Mouse (Mus musculus): ENCODE data around the gene Med18. TPM values are rescaled to one million over a fixed set of nuclear protein-coding genes. Genes with fewer than 3 reads are reported as not detected.

Med18 gene
- total and polyA plus RNA-seq, 2 experiments from 2014 or later: 11.6 to 13.8 TPM

- H3K36me3 ChIP-seq (ENCODE audit: insufficient read depth, low read length): no peaks in the 10 kb centered on the region
- DNase-seq (ENCODE audit: low spot score): no peak
These were observed 42.1 kb upstream of the Med18 start for GRCm38 (mm10) chr4:132505800-132506199.

GRCm38 (mm10) chr4:132505034-132505738 is 41.5 kb upstream of the Med18 start:
- Histone ChIP-seq H3K27me3 (ENCODE audit: insufficient read depth, low read length) (no peaks in the 10 kb centered on the region), H3K4me1 (ENCODE audit: insufficient read depth, low read length) (0 out of 2 replicates have a peak, but pooled peaks cover 4% of the 10 kb centered on the region), H3K36me3 (ENCODE audit: insufficient read depth, low read length) (no peaks in the 10 kb centered on the region), H3K9ac (replicated peaks; ENCODE audit: low read length) (no peak overlapping the region), H3K4me3 (ENCODE audit: low read length) (no peak overlapping the region), H3K4me2 (ENCODE audit: low read depth, low read length) (no peak overlapping the region), H3K27ac (no peak overlapping the region), H3K9me3 (ENCODE audit: low read length) (no peaks in the 10 kb centered on the region)
- WGBS: 64% methylated on average over 6 of the region's 6 CpGs
- DNase-seq (ENCODE audit: low spot score): no peak
- no peak for ATAC-seq
- TF ChIP-seq CTCF (IDR thresholded peaks at IDR 0.05; ENCODE audit: low read depth): no peak

More at GRCm38 (mm10) chr4:132505800-132506199, 42.1 kb upstream of the Med18 start:
- Histone ChIP-seq H3K27me3 (ENCODE audit: insufficient read depth, low read length) (no peaks in the 10 kb centered on the region), H3K4me2 (ENCODE audit: low read depth, low read length) (no peak overlapping the region), H3K4me1 (ENCODE audit: insufficient read depth, low read length) (0 out of 2 replicates have a peak, but pooled peaks cover 4% of the 10 kb centered on the region), H3K9ac (replicated peaks; ENCODE audit: low read length) (no peak overlapping the region), H3K9me3 (ENCODE audit: low read length) (no peaks in the 10 kb centered on the region), H3K4me3 (ENCODE audit: low read length) (no peak overlapping the region), H3K27ac (no peak overlapping the region)
- no peak for TF ChIP-seq CTCF (IDR thresholded peaks at IDR 0.05; ENCODE audit: low read depth)
- 34% methylated on average over 10 of the region's 10 CpGs for WGBS
- no peak for ATAC-seq

- no peak for TF ChIP-seq CTCF (IDR thresholded peaks at IDR 0.05; ENCODE audit: low read depth)
- no peak for ATAC-seq
- no peaks in the 10 kb centered on the region for H3K4me1 ChIP-seq (ENCODE audit: insufficient read depth, low read length)
- H3K9me3 ChIP-seq (ENCODE audit: low read length): no peaks in the 10 kb centered on the region
- no peak overlapping the region for H3K4me3 ChIP-seq (ENCODE audit: low read length)
- peaks cover 12% of the 10 kb centered on the region; the same call in 1 of the 2 replicates for H3K36me3 ChIP-seq (ENCODE audit: insufficient read depth, low read length)
- no peaks in the 10 kb centered on the region for H3K27me3 ChIP-seq (ENCODE audit: insufficient read depth, low read length)
- H3K9ac ChIP-seq (replicated peaks; ENCODE audit: low read length): no peak overlapping the region
- H3K27ac ChIP-seq: no peak overlapping the region
- no peak for DNase-seq (ENCODE audit: low spot score)
- 88% methylated on average over 11 of the region's 11 CpGs for WGBS
- H3K4me2 ChIP-seq (ENCODE audit: low read depth, low read length): no peak overlapping the region
These were observed 39.6 kb upstream of the Med18 start for GRCm38 (mm10) chr4:132503344-132503743.

GRCm38 (mm10) chr4:132501639-132502038 is 37.9 kb upstream of the Med18 start:
- no peaks in the 10 kb centered on the region for H3K4me1 ChIP-seq (ENCODE audit: insufficient read depth, low read length)
- TF ChIP-seq CTCF (IDR thresholded peaks at IDR 0.05; ENCODE audit: low read depth): no peak
- ATAC-seq (no peak), DNase-seq (ENCODE audit: low spot score) (no peak)
- no peaks in the 10 kb centered on the region for H3K27me3 ChIP-seq (ENCODE audit: insufficient read depth, low read length)
- WGBS: 97% methylated on average over 6 of the region's 6 CpGs
- peaks cover 18% of the 10 kb centered on the region for H3K36me3 ChIP-seq (ENCODE audit: insufficient read depth, low read length)
- no peak overlapping the region for H3K9ac ChIP-seq (replicated peaks; ENCODE audit: low read length)
- H3K27ac ChIP-seq: no peak overlapping the region
- H3K9me3 ChIP-seq (ENCODE audit: low read length): no peaks in the 10 kb centered on the region
- no peak overlapping the region for H3K4me3 ChIP-seq (ENCODE audit: low read length)
- no peak overlapping the region for H3K4me2 ChIP-seq (ENCODE audit: low read depth, low read length)

- ATAC-seq (no peak), DNase-seq (ENCODE audit: low spot score) (no peak)
- no peak overlapping the region for H3K4me3 ChIP-seq (ENCODE audit: low read length)
- TF ChIP-seq CTCF (IDR thresholded peaks at IDR 0.05; ENCODE audit: low read depth): no peak
- peaks cover 29% of the 10 kb centered on the region for H3K36me3 ChIP-seq (ENCODE audit: insufficient read depth, low read length)
- H3K4me1 ChIP-seq (ENCODE audit: insufficient read depth, low read length): no peaks in the 10 kb centered on the region
- 87% methylated on average over 20 of the region's 20 CpGs for WGBS
- H3K9me3 ChIP-seq (ENCODE audit: low read length): no peaks in the 10 kb centered on the region
- H3K9ac ChIP-seq (replicated peaks; ENCODE audit: low read length): no peak overlapping the region
- no peak overlapping the region for H3K27ac ChIP-seq
- no peaks in the 10 kb centered on the region for H3K27me3 ChIP-seq (ENCODE audit: insufficient read depth, low read length)
- H3K4me2 ChIP-seq (ENCODE audit: low read depth, low read length): no peak overlapping the region
These were observed 30.7 kb upstream of the Med18 start for GRCm38 (mm10) chr4:132494271-132494918.

GRCm38 (mm10) chr4:132492178-132493060 is 28.7 kb upstream of the Med18 start:
- no peak overlapping the region for H3K4me3 ChIP-seq (ENCODE audit: low read length)
- H3K4me1 ChIP-seq (ENCODE audit: insufficient read depth, low read length): no peaks in the 10 kb centered on the region
- DNase-seq (ENCODE audit: low spot score): peak; percentile 83
- no peak overlapping the region for H3K4me2 ChIP-seq (ENCODE audit: low read depth, low read length)
- TF ChIP-seq CTCF (IDR thresholded peaks at IDR 0.05; ENCODE audit: low read depth): no peak
- H3K36me3 ChIP-seq (ENCODE audit: insufficient read depth, low read length): peaks cover 19% of the 10 kb centered on the region
- H3K9me3 ChIP-seq (ENCODE audit: low read length): no peaks in the 10 kb centered on the region
- peak; percentile 61; the same call in 1 of the 2 replicates for ATAC-seq
- H3K27ac ChIP-seq: peak overlapping the region; percentile 68
- WGBS: 33% methylated on average over 10 of the region's 10 CpGs
- no peak overlapping the region for H3K9ac ChIP-seq (replicated peaks; ENCODE audit: low read length)
- no peaks in the 10 kb centered on the region for H3K27me3 ChIP-seq (ENCODE audit: insufficient read depth, low read length)

Data from hindbrain, postnatal 0 days (tissue).